Mouse (Mus musculus) retina, postnatal 7 days (tissue): ENCODE measurements at regions not wholly inside any gene's neighbourhood (a gene's known extent, or its start where the extent isn't known, plus 50 kb on each side); places are given as distances from the start of the nearest gene placed in this dataset.

ENCODE experiments used
- DNase-seq: peaks from one replicate; pipeline ENCODE4 v3.0.0-alpha.2; 2012; ENCODE audit warnings: low read depth, low spot score

DNA sequence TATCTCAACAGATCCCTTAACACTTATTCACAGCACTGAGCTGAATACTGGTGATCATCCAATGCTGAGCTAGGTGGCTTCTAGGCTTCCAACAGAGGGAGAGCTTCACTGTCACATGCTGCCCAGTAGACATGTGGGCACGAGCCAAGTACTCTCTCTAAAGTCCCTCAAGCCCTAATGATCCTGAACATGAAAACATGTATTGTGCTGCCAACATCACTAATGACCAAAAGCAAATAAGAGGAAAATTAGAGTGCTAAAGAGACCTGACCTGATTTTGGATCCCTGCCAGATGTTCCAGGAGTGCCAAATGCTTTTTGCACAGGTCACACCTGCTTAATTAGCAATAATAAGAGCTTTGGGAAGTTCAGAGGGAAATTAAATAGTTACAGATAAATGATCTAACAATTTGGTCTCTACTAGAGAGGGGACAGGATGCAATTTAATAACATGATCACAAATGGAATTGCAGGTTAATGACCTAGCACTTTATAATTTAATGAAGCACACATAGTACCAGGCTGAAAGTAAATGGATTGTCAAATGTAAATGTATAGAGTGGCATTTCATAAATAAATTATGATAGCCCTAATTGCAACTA, 215.6 kb upstream of the Ins1 start:
- peak; percentile 5 for DNase-seq

DNA sequence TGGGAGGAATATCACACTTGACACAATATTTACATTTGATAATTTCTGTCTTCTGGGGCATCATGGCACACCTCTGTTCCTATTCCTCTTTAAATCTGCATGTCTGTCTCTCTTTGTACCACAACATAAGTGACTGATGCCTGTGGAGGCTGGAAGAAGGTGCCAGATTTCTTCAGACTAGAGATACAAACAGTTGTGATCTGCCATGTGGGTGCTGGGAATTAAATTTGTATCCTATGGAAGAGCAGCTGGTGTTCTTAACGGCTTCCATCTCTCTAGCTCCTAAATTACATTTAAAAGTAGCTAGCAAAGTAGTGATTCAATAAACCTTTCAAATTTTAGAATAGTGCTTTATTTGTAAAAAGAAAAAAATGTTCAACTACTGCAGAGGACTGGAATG, 195.3 kb upstream of the Ins1 start:
- no peak for DNase-seq

DNA sequence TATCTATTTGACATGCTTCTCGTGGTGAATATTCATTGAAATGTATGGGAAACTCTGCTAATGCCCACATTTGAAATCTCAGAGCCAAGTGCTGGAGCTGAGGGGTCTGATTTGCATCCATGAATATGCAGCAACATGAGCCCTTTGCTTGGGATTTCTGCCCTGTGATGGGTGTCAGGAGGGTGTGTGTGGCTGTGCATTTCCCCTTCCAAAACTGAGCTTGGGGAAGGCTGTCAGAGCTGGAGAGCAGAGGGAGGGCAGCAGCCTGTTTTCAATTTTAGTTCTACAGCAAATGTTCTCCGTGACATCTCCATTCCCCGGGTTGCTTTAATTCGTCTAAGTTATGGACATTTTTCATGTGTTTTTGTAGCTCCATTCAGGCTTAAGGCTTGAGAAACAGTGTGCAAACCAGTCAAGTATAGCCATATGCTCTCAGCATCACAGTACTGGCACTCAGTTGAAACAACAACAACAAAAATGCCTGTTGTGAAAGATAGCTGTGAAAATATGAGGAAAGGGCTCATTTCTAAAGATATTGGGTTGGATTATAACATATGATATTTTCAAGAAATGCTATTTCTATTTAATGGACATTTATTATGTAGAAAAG, 194.1 kb upstream of the Ins1 start:
- no peak for DNase-seq

DNA sequence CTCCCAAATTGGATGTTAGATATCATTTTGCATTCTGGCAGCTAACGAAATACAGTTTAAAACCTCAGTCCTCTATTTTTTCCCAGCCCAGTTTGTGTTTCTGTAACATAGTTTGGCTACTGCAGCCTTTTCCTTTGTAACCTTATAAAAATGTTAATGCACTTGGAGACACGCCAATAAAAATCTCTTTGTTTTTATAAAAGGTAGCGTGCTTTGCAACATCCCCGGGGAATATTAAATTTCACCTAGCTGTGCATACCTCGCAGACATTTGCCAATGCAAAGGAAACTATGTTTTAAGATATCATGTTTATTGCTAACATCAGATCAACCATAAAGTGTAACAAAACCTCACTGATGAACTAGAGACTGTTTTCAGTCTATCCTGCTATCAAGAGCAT, 192.9 kb upstream of the Ins1 start:
- no peak for DNase-seq

DNA sequence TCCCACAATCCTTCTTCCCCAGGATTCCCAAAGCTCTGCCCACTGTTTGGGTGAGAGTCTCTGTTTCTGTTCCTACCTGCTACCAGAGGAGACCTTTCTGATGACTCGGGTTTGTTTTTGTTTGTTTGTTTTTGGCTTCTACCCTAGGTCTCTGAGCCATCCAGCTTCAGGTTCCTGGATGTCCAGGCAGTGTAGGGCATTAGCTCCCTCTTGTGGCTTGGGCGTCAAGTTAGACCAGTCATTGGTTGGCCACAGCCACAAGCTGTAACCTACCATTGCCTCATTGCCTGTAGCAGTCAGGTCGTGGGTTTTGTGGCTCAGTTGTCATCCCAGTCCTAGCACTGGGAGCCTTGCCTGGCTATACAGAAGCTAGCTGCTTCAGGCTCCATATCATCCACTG, 185.1 kb upstream of the Ins1 start:
- DNase-seq = no peak

DNA sequence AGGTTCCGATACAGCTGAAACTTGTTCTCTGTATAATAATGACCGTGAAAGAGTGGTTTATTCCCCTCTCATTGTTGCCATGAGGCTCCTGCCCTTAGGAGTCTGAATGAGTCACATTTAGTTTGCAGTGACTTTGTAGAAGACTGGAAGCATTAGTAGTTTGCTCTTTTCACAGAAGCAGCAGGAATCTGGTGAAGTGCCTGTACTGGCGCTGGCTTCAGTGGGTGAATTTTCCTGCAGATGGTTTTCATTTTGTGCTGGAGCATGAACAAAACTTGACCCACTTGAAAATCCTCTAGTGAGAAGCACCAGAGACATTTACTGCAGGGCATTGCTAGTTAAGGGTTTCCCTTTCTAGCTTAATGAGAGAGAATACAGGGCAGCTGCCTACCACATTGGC, 151.7 kb upstream of the Ins1 start:
- no peak for DNase-seq
